Mouse (Mus musculus) WW6 (cell line): ENCODE measurements at regions not wholly inside any gene's neighbourhood (a gene's known extent, or its start where the extent isn't known, plus 50 kb on each side); places are given as distances from the start of the nearest gene placed in this dataset.
"Not testable (repeated sequence)": the region's sequence is repeated elsewhere in the genome, so short reads cannot be mapped to it uniquely, and the experiment has no call there.

Source experiments
- DNase-seq: peaks from one replicate; pipeline ENCODE4 v3.0.0-alpha.2; 2013; ENCODE audit warnings: low read depth, low spot score

DNA sequence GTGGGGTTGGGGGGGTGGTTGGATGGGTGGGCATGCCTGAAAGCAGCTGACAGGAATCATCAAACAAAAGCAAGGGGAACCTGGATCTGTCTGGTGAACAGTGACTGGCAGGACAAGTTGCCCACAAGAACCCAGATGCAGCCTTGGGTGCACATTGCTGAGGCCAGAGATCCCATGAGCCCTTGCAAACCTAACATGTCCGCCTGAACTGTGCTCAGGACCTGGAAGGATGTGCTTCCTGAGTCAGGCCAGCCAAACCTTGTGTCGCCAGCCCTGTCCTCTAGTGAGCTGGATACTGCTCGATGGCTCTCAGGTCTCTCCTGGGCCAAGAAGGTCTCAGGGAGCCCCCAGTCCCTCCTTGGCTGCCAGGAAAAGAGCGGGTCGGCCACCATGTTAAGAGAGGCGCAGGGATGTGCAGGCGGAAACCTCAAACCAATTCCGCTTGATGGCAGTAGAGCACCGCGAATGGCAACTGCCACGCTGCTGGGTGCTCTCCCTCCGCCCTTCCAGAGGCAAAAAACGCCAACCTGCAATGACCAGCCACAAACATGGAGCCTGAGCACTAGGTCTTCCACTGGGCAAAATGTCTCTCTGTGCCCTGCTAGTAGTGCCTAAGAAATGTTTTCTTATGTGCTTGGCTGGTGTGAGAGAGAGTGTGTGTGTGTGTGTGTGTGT, 140.2 kb downstream of the Pls3 start:
- DNase-seq: not testable (repeated sequence)

DNA sequence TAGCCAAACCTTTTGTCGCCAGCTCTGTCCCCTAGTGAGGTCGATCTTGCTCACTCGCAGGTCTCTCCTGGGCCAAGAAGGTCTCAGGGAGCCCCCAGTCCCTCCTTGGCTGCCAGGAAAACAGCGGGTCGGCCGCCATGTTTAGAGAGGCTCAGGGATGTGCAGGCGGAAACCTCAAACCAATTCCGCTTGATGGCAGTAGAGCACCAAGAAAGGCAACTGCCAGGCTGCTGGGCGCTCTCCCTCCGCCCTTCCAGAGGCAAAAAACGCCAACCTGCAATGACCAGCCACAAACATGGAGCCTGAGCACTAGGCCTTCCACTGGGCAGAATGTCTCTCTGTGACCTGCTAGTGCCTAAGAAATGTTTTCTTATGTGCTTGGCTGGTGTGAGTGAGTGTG, 141.3 kb downstream of the Pls3 start:
- not testable (repeated sequence) for DNase-seq

DNA sequence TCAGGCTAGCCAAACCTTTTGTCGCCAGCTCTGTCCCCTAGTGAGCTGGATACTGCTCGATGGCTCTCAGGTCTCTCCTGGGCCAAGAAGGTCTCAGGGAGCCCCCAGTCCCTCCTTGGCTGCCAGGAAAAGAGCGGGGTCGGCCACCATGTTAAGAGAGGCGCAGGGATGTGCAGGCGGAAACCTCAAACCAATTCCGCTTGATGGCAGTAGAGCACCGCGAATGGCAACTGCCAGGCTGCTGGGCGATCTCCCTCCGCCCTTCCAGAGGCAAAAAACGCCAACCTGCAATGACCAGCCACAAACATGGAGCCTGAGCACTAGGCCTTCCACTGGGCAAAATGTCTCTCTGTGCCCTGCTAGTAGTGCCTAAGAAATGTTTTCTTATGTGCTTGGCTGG, 145.2 kb downstream of the Pls3 start:
- not testable (repeated sequence) for DNase-seq

DNA sequence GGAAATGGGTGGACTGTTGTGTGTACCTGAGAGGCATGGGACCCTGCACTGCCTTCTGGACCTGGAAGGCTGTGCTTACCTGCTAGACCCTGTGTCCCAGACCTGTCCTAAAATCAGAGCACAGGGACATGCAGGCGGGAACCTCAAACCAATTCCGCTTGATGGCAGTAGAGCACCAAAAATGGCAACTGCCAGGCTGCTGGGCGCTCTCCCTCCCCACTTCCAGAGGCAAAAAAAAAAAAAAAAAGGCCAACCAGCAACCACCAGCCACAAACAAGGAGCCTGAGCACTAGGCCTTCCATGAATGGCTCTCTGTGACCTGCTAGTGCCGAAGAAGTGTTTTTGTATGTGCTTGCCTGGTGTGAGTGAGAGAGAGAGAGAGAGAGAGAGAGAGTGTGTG, 146.5 kb downstream of the Pls3 start:
- DNase-seq: no peak

DNA sequence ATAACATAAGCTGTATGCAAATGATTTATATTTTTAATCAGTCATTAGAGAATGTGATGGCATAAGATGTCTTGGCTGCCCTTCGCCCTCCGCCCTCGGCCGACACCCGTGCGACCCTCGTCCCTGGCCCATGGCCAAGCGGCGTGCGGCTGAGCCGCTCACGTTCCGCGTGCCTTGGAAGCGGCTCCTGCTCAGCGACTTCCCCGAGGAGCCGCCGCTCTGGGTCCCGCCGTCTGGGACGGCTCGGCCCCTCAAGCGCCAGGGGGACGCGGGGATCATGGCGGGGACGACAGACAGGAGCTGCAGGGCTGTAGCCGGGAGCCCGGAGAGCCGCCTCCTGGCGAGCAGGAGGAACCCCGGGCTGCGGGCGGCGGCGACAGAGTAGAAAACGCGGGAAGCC, 145.5 kb upstream of the Rab39b start:
- DNase-seq: not testable (repeated sequence)

DNA sequence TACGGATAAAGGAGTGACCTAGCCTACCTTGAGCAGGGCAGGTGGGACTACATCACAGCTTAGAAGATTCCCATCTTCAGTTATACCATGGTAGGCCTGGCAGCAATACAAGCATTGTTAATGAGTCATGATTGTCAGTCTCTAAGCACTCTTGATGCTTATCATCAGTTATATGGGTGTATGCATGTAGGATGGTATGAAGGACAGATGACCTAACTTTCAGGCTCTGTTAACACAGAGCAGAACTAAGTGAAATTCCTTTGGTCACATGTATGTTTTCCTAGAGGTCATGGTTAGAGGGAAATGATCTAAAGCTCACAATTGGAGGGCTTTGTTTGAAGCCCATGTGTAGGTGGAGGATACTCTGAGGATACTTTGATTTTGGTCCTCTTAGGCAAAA, 121.9 kb upstream of the Rab39b start:
- DNase-seq: no peak

DNA sequence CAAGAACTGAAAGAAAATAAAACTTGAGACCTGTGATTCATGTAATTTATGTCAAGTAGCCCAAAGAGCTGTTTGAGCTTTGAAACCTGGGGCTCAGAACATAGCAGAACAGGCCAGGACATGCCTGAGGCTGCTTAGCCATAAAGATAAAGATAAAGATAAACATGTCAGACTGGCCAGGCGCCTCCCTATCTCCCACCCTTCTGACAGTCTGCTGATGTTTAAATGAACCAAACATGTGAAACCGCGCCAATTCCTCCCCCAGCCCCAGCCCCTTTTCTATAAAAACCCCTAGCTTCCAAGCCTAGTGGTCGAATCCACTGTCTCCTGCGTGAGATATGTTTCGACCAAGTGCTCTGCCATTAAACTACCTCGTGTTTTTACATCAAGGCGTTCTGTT, 97.2 kb upstream of the Rab39b start:
- DNase-seq: not testable (repeated sequence)

DNA sequence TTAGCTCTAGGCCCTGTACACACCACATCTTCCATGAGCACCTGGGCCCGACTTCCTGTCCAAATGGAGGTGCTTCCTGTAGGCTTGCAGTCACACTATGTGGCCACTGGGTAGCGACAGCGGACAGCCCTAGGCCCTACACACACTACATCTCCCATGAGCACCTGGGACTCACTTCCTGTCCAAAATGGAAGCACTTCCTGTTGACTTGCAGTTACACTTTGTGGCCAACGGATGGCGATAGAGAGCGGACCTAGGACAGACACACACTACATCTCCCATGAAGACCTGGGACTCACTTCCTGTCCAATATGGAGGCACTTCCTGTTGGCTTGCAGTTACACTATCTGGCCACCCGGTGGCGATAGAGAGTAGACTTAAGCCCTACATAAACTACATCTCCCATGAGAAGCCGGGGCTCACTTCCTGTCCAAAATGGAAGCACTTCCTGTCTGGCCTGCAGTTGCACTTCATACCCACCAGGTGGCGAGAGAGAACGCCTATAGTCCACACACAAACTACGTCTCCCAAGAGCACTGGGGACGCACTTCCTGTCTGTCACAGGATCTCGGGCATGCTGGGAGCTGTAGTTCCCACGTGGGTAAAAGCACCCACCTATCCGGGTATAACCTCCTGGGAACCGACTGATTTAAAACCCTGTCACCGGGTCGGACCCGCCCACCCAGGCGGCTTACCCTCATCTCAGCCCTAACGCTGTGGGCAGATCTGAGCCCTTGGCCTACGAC, 96.1 kb upstream of the Rab39b start:
- DNase-seq: peak; percentile 85

DNA sequence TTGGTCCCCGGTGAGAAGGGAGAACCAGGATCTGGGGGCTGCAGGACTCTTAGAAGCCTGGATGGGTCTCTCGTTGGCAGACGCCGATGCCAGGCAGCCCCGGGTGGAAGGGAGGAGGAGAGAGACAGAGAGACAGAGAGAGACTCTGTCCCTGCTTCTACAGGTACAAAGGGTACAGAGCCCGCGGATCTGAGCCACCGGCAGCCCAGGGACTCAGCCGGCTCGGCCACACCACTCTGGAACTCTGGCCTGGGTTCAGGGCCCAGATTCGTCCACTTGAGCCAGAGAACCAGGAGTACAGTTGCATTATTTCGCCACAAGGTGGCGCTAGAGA, 95.5 kb upstream of the Rab39b start:
- no peak for DNase-seq

DNA sequence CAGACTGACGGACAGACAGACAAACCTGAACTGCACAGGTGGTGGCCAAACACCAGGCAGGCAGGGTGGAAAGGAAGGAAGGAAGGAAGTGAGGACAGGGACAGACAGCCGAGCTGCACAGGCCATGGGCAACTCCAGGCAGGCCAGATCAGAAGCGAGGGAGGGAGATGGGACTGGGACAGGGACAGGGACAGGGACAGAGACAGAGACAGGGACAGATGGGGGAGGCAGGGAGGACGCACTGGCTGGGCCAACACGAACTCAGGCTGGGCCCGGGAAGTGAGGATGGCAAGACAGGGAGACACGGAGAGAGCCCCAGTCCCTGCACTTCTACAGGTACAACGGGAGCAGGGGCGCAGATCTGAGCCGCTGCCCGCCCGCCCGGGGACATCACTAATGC, 94.9 kb upstream of the Rab39b start:
- DNase-seq: no peak

DNA sequence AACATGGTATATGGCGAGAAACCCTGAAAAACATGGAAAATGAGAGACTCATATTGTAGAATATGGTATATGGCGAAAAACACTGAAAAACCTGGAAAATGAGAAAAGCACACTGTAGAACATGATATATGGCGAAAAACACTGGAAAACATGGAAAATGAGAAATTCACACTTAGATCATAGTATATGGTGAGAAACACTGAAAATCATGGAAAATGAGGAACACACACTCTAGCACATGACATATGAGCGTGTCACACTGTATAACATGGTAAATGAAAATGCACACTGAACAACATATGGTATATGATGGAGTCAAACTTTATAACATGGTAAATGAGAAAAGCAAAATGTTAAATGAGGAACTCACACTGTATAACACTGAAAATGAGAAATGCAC, 89.6 kb upstream of the Rab39b start:
- no peak for DNase-seq

DNA sequence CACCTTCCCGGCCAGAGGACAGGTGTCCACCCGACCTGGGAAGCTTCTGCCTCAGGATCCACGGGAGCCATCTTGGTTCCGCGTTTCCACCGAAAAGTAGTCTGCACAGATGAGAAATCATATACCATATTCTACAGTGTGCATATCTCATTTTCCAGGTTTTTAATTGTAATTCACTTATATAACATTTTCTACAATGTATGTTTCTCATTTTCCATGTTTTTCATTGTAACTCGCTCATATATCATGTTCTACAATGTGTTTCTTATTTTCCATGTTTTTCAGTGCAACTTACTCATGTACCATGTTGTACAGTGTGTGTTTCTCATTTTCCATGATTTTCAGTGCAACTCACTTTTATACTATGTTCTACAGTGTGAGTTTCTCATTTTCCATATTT, 65.4 kb upstream of the Rab39b start:
- no peak for DNase-seq
